Mouse (Mus musculus) liver, postnatal 0 days (tissue): ENCODE results near the gene Ccdc33. TPM values are rescaled to one million over a fixed set of nuclear protein-coding genes. Genes with fewer than 3 reads are reported as not detected.
A peak's percentile ranks its signal among the peaks of the same experiment; 100 is the strongest.

ENCODE experiments used
- ATAC-seq: fragments of 200-750 bp; cut with Nextera tagmentation; 2 replicates; pipeline ENCODE4 v1.8.0; 2017; ENCODE audit warnings: mild to moderate bottlenecking, moderate library complexity
- DNase-seq: peaks from one replicate; pipeline ENCODE4 v3.0.0-alpha.2; 2016
- H3K27ac ChIP-seq: fragments of 300-500 bp; sonication (generic); 2 replicates; pipeline ENCODE4 v1.5.1; 2014; ENCODE audit warnings: antibody characterized with exemption, moderate library complexity, mild to moderate bottlenecking, low read depth
- H3K27me3 ChIP-seq: fragments of 300-500 bp; sonication (generic); 2 replicates; pipeline ENCODE4 v1.6.1; 2014; ENCODE audit warnings: low read length, control low read depth, mixed read lengths; ENCODE audit not compliant: insufficient read depth
- H3K36me3 ChIP-seq: fragments of 300-500 bp; sonication (generic); replicated peaks from 2 replicates; pipeline ENCODE4 v1.6.1; 2014; ENCODE audit warnings: mild to moderate bottlenecking, control low read depth, low read length, moderate library complexity, mixed read lengths; ENCODE audit not compliant: insufficient read depth
- H3K4me1 ChIP-seq: fragments of 300-500 bp; sonication (generic); 2 replicates; pipeline ENCODE4 v1.6.1; 2014; ENCODE audit warnings: antibody characterized with exemption, mild to moderate bottlenecking, control low read depth; ENCODE audit not compliant: insufficient read depth
- H3K4me2 ChIP-seq: fragments of 300-500 bp; sonication (generic); 2 replicates; pipeline ENCODE4 v1.6.1; 2014; ENCODE audit warnings: low read depth, mild to moderate bottlenecking, low read length, moderate library complexity, mixed read lengths
- H3K4me3 ChIP-seq: fragments of 300-500 bp; sonication (generic); 2 replicates; pipeline ENCODE4 v1.5.1; 2014; ENCODE audit warnings: low read depth, low read length
- H3K9ac ChIP-seq: fragments of 300-500 bp; sonication (generic); replicated peaks from 2 replicates; pipeline ENCODE4 v1.6.1; 2014; ENCODE audit warnings: mild to moderate bottlenecking, moderate library complexity
- H3K9me3 ChIP-seq: fragments of 300-500 bp; sonication (generic); 2 replicates; pipeline ENCODE4 v1.6.1; 2016; ENCODE audit warnings: mild to moderate bottlenecking, control low read depth, low read length, mixed read lengths
- CTCF ChIP-seq: sonication (generic); IDR thresholded peaks from 2 replicates; pipeline ENCODE4 v1.5.1; 2016; ENCODE audit warnings: antibody characterized with exemption, low read depth
- EP300 ChIP-seq: IDR thresholded peaks from 2 replicates; pipeline ENCODE4 v1.6.1; 2016; ENCODE audit warnings: antibody characterized with exemption, low read depth, mild to moderate bottlenecking
- WGBS: fragments of 180-500 bp; shearing (Covaris S2); extraction: QIAGEN DNeasy Blood & Tissue Kit; methylation state at CpG from one replicate; pipeline ENCODE4 v1.1.7; 2014; ENCODE audit not compliant: insufficient replicate concordance; 5-methylcytosine and 5-hydroxymethylcytosine counted together
- polyA plus RNA-seq: library from polyadenylated mRNA; unstranded; fragments of >200 nt; fragmentation: Nextera tagmentation; extraction: Ambion mirVana; gene quantifications from 2 replicates; pipeline ENCODE4 v1.2.1, GENCODE M21; 2015

Ccdc33 gene
- polyA plus RNA-seq, 1 experiment from 2014 or later, result not detected

DNA sequence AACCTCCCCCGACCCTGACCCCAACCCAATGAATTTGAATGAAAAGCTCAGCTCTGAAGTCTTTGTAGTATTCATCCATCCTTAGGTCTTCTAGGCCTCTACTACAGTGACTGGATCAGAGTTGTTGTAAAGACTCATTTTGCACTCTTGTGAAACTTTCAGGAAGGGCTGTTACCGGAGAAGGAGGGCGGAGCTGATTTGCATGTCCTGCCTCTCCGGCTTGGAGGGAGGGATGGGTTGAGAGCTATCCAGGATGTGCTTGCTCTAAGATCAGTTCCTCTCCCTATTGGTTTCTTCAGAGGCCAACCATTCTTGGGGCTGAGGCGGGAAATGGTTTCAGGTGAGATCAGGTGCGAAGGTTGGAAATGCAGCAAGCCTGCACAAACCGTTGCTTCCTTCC is 107.6 kb downstream of the Ccdc33 start:
- Histone ChIP-seq H3K36me3 (no peaks in the 10 kb centered on the region), H3K27me3 (no peaks in the 10 kb centered on the region), H3K4me1 (no peaks in the 10 kb centered on the region), H3K9ac (no peak overlapping the region), H3K4me3 (no peak overlapping the region), H3K27ac (no peak overlapping the region), H3K9me3 (no peaks in the 10 kb centered on the region), H3K4me2 (no peak overlapping the region)
- WGBS, result 36% methylated on average over 7 of the region's 7 CpGs
- ATAC-seq (no peak), DNase-seq (no peak)
- TF ChIP-seq CTCF (no peak), EP300 (no peak)

DNA sequence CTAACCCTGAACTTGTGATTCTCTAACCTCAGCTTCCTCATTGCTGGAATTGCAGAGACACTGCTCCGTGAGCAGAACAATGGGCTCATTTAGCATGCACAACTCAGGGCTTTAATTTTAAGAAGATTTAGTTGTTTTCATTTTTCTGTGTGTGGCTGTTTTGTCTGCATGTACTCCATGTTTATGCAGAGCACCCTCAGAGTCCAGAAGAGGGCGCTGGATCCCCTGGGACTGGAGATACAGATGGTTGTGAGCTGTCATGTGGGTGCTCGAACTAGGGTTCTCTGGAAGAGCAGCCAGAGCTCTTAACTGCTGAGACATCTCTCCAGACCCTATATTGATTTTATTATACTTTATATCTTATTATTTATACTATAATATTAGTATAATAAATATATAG is 109.0 kb downstream of the Ccdc33 start:
- H3K27ac ChIP-seq, result no peak overlapping the region
- H3K9me3 ChIP-seq, result no peaks in the 10 kb centered on the region
- no peaks in the 10 kb centered on the region for H3K4me1 ChIP-seq
- no peak for ATAC-seq
- H3K27me3 ChIP-seq, result no peaks in the 10 kb centered on the region
- no peak overlapping the region for H3K9ac ChIP-seq
- TF ChIP-seq EP300 (no peak), CTCF (no peak)
- no peaks in the 10 kb centered on the region for H3K36me3 ChIP-seq
- no peak overlapping the region for H3K4me3 ChIP-seq
- no peak overlapping the region for H3K4me2 ChIP-seq
- WGBS, result 53% methylated on average over 3 of the region's 3 CpGs
- no peak for DNase-seq

DNA sequence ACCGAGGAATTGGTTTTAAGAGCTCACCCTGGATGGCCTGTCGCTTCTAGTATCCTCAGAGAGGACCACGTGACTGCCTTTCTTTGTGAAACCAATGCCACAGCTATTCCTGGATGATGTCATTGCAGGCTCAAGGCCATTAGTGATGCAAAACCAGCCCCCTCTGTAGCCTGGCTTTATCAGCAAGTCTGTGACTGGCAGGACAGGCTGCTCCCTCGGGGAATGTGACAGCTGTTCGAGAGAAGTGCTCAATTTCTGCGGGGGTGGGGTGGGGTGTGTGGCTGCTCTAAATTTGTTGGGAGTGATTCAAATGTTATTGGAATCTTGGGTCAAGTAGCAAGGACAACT is 109.6 kb downstream of the Ccdc33 start:
- Histone ChIP-seq H3K4me2 (no peak overlapping the region), H3K27me3 (no peaks in the 10 kb centered on the region), H3K27ac (no peak overlapping the region), H3K9me3 (no peaks in the 10 kb centered on the region), H3K36me3 (no peaks in the 10 kb centered on the region), H3K4me3 (no peak overlapping the region), H3K4me1 (no peaks in the 10 kb centered on the region), H3K9ac (no peak overlapping the region)
- DNase-seq (peak; percentile 31), ATAC-seq (peak; percentile 41; the same call in 1 of the 2 replicates)
- WGBS, result 24% methylated on average over 6 of the region's 6 CpGs
- TF ChIP-seq CTCF (no peak), EP300 (no peak)

DNA sequence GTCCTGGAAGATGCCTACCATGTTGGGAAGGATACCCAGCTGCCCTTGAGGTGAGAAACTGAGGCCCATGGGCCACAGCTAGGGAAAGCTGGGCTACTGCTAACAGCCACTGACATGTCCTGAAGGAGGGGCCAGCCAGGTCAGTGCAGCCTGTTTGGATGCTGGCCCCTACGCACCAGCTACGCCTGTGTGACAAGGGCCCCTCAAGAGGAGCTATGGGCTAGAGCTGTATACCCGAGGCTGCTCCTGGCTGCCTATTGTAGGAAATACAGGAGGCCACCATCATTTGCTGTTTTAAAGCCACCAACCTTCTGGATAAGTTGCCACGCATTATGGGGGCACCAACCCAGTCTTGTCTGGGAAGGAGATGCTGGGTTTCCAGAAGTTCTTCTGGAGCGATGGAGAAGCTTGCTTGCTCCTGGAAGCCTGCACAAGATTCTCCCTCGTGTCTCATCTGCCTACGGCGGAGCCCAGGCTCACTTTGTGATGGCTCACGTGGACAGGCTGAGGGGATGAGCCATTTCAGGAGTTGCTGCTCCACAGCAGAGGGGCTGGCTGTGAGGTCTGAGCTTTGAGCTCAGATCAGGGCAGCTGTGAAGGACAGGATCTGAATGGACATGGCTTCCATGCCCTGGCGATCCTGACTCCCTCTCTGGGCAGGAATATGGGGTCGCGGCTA is 110.1 kb downstream of the Ccdc33 start:
- TF ChIP-seq CTCF (no peak), EP300 (no peak)
- H3K9me3 ChIP-seq, result no peaks in the 10 kb centered on the region
- no peaks in the 10 kb centered on the region for H3K27me3 ChIP-seq
- 73% methylated on average over 12 of the region's 12 CpGs for WGBS
- H3K9ac ChIP-seq, result no peak overlapping the region
- no peaks in the 10 kb centered on the region for H3K36me3 ChIP-seq
- DNase-seq (no peak), ATAC-seq (no peak)
- H3K4me1 ChIP-seq, result no peaks in the 10 kb centered on the region
- no peak overlapping the region for H3K4me2 ChIP-seq
- no peak overlapping the region for H3K27ac ChIP-seq
- H3K4me3 ChIP-seq, result no peak overlapping the region

DNA sequence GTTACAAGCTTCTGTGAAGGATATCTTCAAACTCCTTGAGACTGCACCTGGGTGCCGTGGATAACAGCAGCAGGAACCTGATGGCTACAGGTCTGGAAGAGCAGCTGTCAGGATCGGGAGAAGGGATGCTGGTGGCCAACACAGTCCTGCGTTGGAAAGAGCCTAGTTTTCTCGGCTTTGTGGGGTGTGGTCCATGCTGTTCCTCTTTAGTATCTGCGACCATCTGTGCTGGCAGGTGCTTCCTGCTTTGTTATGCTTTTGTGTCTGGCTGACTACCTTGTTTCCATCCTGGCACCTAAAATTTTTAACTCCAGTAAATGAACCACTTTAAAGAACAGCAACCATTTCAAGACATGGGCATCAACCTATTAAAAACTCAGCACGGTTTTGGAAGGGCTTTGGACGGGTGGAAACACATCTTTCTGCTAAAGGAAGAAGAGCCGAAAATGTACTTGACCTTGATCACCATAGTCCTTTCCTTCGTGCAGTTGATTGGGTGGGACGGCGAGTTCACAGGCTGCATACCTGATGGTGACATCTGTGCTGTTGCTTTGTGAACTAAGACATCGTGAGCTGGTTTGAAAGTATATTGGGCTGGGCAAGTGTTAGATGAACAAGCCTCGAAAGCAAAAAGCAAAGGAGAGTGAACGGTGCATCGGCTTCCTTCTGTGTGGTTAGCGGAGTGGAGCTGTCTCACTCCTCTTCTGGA is 112.7 kb downstream of the Ccdc33 start, which contains the start of gene Cyp11a1:
Gene Cyp11a1 (plus strand): TSS at position 659 of the 709 bp plus-strand sequence.
- no peak within 1 kb of the TSS for H3K27ac ChIP-seq
- DNase-seq, result no peak
- H3K9ac ChIP-seq, result no peak within 1 kb of the TSS
- no peaks in the 10 kb centered on the region for H3K4me1 ChIP-seq
- no peak for ATAC-seq
- H3K4me3 ChIP-seq, result no peak within 1 kb of the TSS
- TF ChIP-seq CTCF (no peak), EP300 (no peak)
- 61% methylated on average over 16 of the region's 16 CpGs for WGBS
- H3K9me3 ChIP-seq, result no peaks in the 10 kb centered on the region
- no peaks in the 10 kb centered on the region for H3K27me3 ChIP-seq
- no peaks in the 10 kb centered on the region for H3K36me3 ChIP-seq
- no peak within 1 kb of the TSS for H3K4me2 ChIP-seq

DNA sequence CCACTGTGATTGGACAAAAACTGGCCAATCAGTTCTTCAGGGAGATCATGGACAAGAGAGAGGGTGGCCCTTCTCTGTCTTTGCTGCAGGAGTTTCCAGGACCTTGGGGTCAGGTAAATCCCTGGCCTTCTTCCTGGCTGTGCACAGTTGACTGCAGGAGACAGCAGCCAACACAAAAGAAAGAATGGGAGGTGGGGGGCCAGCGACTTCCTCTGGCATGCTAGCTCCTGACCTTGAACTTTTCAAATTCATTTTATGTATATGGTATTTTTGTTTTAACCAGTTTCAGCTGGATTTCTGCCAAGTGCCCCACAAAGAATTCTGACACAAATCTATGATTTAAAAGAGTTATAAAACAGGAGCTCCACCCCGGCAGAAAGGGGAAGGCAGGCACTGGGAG is 115.4 kb downstream of the Ccdc33 start:
- Histone ChIP-seq H3K36me3 (no peaks in the 10 kb centered on the region), H3K27ac (no peak overlapping the region), H3K4me2 (no peak overlapping the region), H3K4me1 (no peaks in the 10 kb centered on the region; the same call in 1 of the 2 replicates), H3K27me3 (0 out of 2 replicates have a peak, but pooled peaks cover 2% of the 10 kb centered on the region), H3K9me3 (no peaks in the 10 kb centered on the region), H3K4me3 (no peak overlapping the region), H3K9ac (no peak overlapping the region)
- DNase-seq, result no peak
- no peak for ATAC-seq
- 24% methylated on average over 2 of the region's 2 CpGs for WGBS
- no peak for TF ChIP-seq CTCF
- TF ChIP-seq EP300, result no peak
